Mouse (Mus musculus): ENCODE measurements at regions not wholly inside any gene's neighbourhood (a gene's known extent, or its start where the extent isn't known, plus 50 kb on each side); places are given as distances from the start of the nearest gene placed in this dataset.

- no peak for TF ChIP-seq CTCF (IDR thresholded peaks at IDR 0.05)
- TF ChIP-seq POLR2A (IDR thresholded peaks at IDR 0.05; ENCODE audit: insufficient read depth, low read depth, low read length) = no peak
- no peak for TF ChIP-seq EP300 (IDR thresholded peaks at IDR 0.05; ENCODE audit: insufficient read depth, low read depth, low read length)
Measured at GRCm38 (mm10) chr1:79932435-79932834, 71.5 kb upstream of the Serpine2 start.

Data from heart, adult 2 months (tissue).